Mouse (Mus musculus): ENCODE measurements around the gene Anxa6. TPM values are rescaled to one million over a fixed set of nuclear protein-coding genes. Genes with fewer than 3 reads are reported as not detected.

Gene Anxa6
- polyA plus RNA-seq, 1 experiment from 2014 or later = 428 TPM

DNA sequence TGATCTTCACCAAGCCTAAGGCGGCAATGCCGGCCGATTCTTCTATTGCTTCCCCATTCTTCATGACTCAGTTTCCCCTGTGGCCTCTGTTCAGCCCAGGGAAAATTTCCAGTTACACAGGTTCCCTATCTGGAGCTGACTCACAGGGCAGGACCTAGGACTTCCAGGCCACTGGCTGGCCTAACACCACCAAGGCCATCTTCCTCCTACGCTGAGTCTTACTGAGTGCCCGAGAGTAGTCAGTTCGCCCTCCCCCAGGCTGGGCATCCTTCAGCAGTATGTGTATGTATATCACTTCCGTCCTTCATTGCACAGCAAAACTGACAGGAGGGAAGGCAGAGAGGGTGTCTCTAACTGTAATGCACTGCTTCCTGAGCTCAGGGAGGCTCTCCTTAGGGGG is 99.0 kb downstream of the Anxa6 start:
- ATAC-seq (ENCODE audit: borderline replicate concordance, extremely low read depth, low FRiP score, low TSS enrichment) = no peak
- Histone ChIP-seq H3K9ac (no peak overlapping the region), H3K4me2 (no peak overlapping the region), H3K4me1 (peaks cover 8% of the 10 kb centered on the region), H3K9me3 (no peaks in the 10 kb centered on the region), H3K36me3 (peaks cover 21% of the 10 kb centered on the region), H3K27me3 (no peaks in the 10 kb centered on the region), H3K27ac (no peak overlapping the region), H3K4me3 (no peak overlapping the region)
- 88% methylated on average over 7 of the region's 7 CpGs for WGBS

DNA sequence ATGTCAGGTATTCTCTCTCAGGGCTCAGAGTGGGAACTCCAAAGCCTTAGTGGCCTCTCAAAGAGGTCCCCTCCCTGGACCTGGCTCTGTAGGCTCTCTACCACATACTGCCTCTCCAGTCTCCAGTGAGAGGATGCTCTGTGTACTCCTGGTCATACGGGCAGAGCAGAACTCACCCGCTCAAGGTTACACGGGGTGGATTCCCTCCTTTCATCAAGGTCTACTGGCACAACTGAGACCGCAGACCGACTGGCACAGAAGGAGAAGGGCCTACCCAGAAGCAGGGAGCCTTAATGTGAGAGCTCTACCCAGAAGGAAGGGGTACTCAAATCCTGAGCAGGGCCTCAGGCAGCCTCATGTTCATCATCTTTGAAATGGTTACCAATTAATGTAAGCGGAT is 100.7 kb downstream of the Anxa6 start:
- Histone ChIP-seq H3K36me3 (peaks cover 23% of the 10 kb centered on the region), H3K9me3 (no peaks in the 10 kb centered on the region), H3K4me2 (no peak overlapping the region), H3K27ac (no peak overlapping the region), H3K4me3 (no peak overlapping the region), H3K9ac (no peak overlapping the region), H3K4me1 (peaks cover 8% of the 10 kb centered on the region), H3K27me3 (no peaks in the 10 kb centered on the region)
- ATAC-seq (ENCODE audit: borderline replicate concordance, extremely low read depth, low FRiP score, low TSS enrichment) = no peak
- WGBS = 89% methylated on average over 6 of the region's 6 CpGs

DNA sequence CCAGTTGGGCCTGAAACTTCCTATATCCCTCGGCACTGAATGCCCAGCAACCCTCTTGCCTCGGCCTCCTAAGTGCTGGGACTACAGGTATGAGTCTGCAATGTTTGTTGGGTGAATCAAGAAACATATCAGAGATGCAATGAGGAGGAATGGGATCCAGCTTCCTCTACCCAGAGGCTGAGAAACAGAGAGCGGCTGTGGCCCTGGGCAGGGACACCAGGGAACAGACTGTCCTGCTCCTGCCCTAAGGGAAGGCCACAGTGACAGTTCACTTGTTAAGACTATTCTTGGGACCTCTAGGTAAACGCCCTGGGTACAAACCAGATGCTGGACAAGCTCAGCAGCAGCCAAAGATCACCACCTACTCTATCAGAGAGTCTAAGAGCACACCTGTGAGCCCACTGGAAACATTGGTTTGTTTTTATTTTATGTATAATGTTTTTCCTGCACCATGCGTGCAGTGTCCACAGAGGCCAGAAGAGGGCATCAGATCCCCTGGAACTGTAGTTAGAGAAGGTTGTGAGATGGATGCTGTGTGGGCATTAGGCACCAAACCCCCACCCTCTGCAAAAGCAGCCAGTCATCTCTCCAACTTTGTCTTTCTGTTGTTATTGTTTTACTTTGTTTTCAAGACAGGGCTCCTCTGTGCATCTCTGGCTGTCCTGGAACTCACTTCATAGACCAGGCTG is 101.7 kb downstream of the Anxa6 start:
- WGBS = 62% methylated on average over 5 of the region's 5 CpGs
- no peak overlapping the region for H3K4me3 ChIP-seq
- H3K27ac ChIP-seq = no peak overlapping the region
- no peak for ATAC-seq (ENCODE audit: borderline replicate concordance, extremely low read depth, low FRiP score, low TSS enrichment)
- no peak overlapping the region for H3K4me2 ChIP-seq
- H3K9ac ChIP-seq = no peak overlapping the region
- peaks cover 23% of the 10 kb centered on the region; the same call in 1 of the 2 replicates for H3K36me3 ChIP-seq
- peaks cover 8% of the 10 kb centered on the region for H3K4me1 ChIP-seq
- H3K9me3 ChIP-seq = no peaks in the 10 kb centered on the region
- H3K27me3 ChIP-seq = no peaks in the 10 kb centered on the region

- no peak overlapping the region for H3K4me2 ChIP-seq
- ATAC-seq (ENCODE audit: borderline replicate concordance, extremely low read depth, low FRiP score, low TSS enrichment) = no peak
- H3K9me3 ChIP-seq = no peaks in the 10 kb centered on the region
- peaks cover 27% of the 10 kb centered on the region; the same call in 1 of the 2 replicates for H3K36me3 ChIP-seq
- WGBS = 58% methylated on average over 7 of the region's 7 CpGs
- no peaks in the 10 kb centered on the region for H3K27me3 ChIP-seq
- H3K9ac ChIP-seq = no peak overlapping the region
- no peak overlapping the region for H3K27ac ChIP-seq
- no peaks in the 10 kb centered on the region for H3K4me1 ChIP-seq
- H3K4me3 ChIP-seq = no peak overlapping the region
Observed at GRCm38 (mm10) chr11:54930318-54930979, 102.8 kb downstream of the Anxa6 start.

DNA sequence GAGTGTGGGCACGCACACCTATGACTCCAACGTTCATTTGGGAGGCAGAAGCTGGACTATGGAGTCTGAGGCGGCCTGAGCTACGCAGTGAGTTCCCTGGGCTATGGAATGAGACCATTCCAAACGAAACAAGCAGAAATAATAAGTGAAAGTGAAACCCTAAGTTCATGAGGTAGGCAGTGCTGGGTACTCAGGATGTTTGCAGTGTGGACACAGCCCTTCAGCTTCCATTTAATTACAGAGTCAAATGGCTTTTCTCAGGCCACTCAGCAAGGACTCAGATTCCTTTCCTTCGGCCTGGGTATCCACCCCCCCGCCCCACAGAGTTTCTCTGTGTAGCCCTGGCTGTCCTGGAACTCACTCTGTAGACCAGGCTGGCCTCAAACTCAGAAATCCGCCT is 103.5 kb downstream of the Anxa6 start:
- WGBS = 72% methylated on average over 8 of the region's 8 CpGs

DNA sequence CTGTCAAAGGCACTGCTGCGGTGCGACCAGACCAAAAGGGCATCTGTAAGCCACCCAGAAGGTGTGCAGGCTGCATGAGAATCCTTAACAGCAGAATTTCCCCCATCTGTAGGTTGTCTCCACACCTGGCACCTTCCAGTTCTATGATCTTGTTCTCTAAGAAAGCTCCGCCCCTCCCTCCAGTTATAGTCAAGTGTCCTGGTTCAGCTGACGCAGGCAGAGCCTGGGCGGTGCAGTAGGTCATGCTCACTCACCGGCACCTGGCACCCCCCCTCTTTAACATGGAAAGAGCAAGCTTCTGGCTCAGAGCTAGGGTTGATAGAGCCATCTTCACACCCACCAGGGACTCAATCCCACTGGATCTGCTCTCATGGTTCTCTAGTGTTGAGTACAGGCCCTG is 104.0 kb downstream of the Anxa6 start:
- Histone ChIP-seq H3K9me3 (no peaks in the 10 kb centered on the region), H3K4me3 (no peak overlapping the region), H3K9ac (no peak overlapping the region), H3K27me3 (no peaks in the 10 kb centered on the region), H3K27ac (no peak overlapping the region), H3K4me1 (no peaks in the 10 kb centered on the region), H3K4me2 (no peak overlapping the region), H3K36me3 (peaks cover 28% of the 10 kb centered on the region; the same call in 1 of the 2 replicates)
- 83% methylated on average over 6 of the region's 6 CpGs for WGBS
- no peak; the same call in 1 of the 2 replicates for ATAC-seq (ENCODE audit: borderline replicate concordance, extremely low read depth, low FRiP score, low TSS enrichment)

More for the DNA sequence above, 103.5 kb downstream of the Anxa6 start:
- Histone ChIP-seq H3K9me3 (no peaks in the 10 kb centered on the region), H3K4me3 (no peak overlapping the region), H3K27me3 (no peaks in the 10 kb centered on the region), H3K27ac (no peak overlapping the region), H3K9ac (no peak overlapping the region), H3K36me3 (peaks cover 27% of the 10 kb centered on the region; the same call in 1 of the 2 replicates), H3K4me1 (no peaks in the 10 kb centered on the region), H3K4me2 (no peak overlapping the region)
- ATAC-seq (ENCODE audit: borderline replicate concordance, extremely low read depth, low FRiP score, low TSS enrichment) = no peak

Other genes with a start within 250 kb of the Anxa6 start
- gene Cdc42se2, start 245.8 kb downstream of the Anxa6 start, polyA plus RNA-seq (2015; fragmentation: Nextera tagmentation; extraction: Ambion mirVana) = 70.9 and 74.8 TPM in 2 replicates
- gene Lyrm7, start 172.5 kb downstream of the Anxa6 start, polyA plus RNA-seq (2015; fragmentation: Nextera tagmentation; extraction: Ambion mirVana) = 5.7 and 9.7 TPM in 2 replicates
- gene Hint1, start 167.1 kb downstream of the Anxa6 start, polyA plus RNA-seq (2015; fragmentation: Nextera tagmentation; extraction: Ambion mirVana) = 603 and 672 TPM in 2 replicates
- 149 and 200 TPM in 2 replicates for gene Gpx3, start 131.0 kb downstream of the Anxa6 start, polyA plus RNA-seq (2015; fragmentation: Nextera tagmentation; extraction: Ambion mirVana)
- 14.9 and 17.5 TPM in 2 replicates for gene Tnip1, start 70.5 kb downstream of the Anxa6 start, polyA plus RNA-seq (2015; fragmentation: Nextera tagmentation; extraction: Ambion mirVana)
- 2.9 and 3.8 TPM in 2 replicates for gene Ccdc69, start 44.7 kb upstream of the Anxa6 start, polyA plus RNA-seq (2015; fragmentation: Nextera tagmentation; extraction: Ambion mirVana)
- gene Gm2a, start 64.7 kb upstream of the Anxa6 start, polyA plus RNA-seq (2015; fragmentation: Nextera tagmentation; extraction: Ambion mirVana) = 18.4 and 21.3 TPM in 2 replicates
- gene Slc36a3, start 118.3 kb upstream of the Anxa6 start, polyA plus RNA-seq (2015; fragmentation: Nextera tagmentation; extraction: Ambion mirVana) = not detected in 2 replicates
- 3.0 and 3.7 TPM in 2 replicates for gene Slc36a2, start 151.6 kb upstream of the Anxa6 start, polyA plus RNA-seq (2015; fragmentation: Nextera tagmentation; extraction: Ambion mirVana)
- gene Slc36a1, start 170.9 kb upstream of the Anxa6 start, polyA plus RNA-seq (2015; fragmentation: Nextera tagmentation; extraction: Ambion mirVana) = 2.0 and 2.6 TPM in 2 replicates

Data from lung, embryonic 15.5 days (tissue).